8 mouse cellular contexts compared by ENCODE assay signal in genomic region chr3:88149510-88149974, GRCm38 (mm10). TPM values are rescaled to one million over a fixed set of nuclear protein-coding genes. Genes with fewer than 3 reads are reported as not detected.
DNase-seq lines count a peak whose midpoint lies in the region; ATAC-seq and TF ChIP-seq lines count a peak whose summit lies in the region.

No protein-coding gene starts in this region.

- peaks cover 24% of the 10 kb centered on the region for H3K4me1 ChIP-seq in embryonic fibroblast, embryonic 13.5 days (ENCODE audit: control insufficient read depth, insufficient read depth, low read length)
- peaks cover 75% of the 10 kb centered on the region for H3K4me1 ChIP-seq in limb, embryonic 12.5 days (replicated peaks)
- H3K4me1 ChIP-seq in olfactory bulb, adult 2 months (ENCODE audit: control insufficient read depth, insufficient read depth, low read length) = peaks cover 82% of the 10 kb centered on the region

- H3K4me3 ChIP-seq in left cerebral cortex, adult 2 months = peak overlapping the region; percentile 33
- no peak overlapping the region for H3K4me3 ChIP-seq in embryonic fibroblast, embryonic 13.5 days (ENCODE audit: insufficient read depth, low read length)
- peak overlapping the region; percentile 1; the same call in 1 of the 2 replicates for H3K4me3 ChIP-seq in limb, embryonic 12.5 days (replicated peaks)
- peak overlapping the region; percentile 5; the same call in 1 of the 2 replicates for H3K4me3 ChIP-seq in olfactory bulb, adult 2 months (ENCODE audit: insufficient read depth, low read depth, low read length)

- H3K27me3 ChIP-seq in limb, embryonic 12.5 days = no peaks in the 10 kb centered on the region

- ATAC-seq in limb, embryonic 12.5 days (ENCODE audit: insufficient number of reproducible peaks, insufficient read depth, low FRiP score, low TSS enrichment, low read depth) = no peak

- peak overlapping the region; percentile 37 for H3K9ac ChIP-seq in limb, embryonic 12.5 days (replicated peaks)

- peaks cover 11% of the 10 kb centered on the region; the same call in 1 of the 2 replicates for H3K36me3 ChIP-seq in limb, embryonic 12.5 days

- intact Hi-C loops in left cerebral cortex, adult 2 months (cut with DNase I) = no loop called here
- intact Hi-C loops in left cerebral cortex, postnatal 4 days (cut with DNase I) = no loop called here

- 21% methylated on average over 6 of the region's 6 CpGs for WGBS in limb, embryonic 12.5 days
- WGBS in olfactory bulb, adult 2 months = 4% methylated on average over 6 of the region's 6 CpGs

- no peak for TF ChIP-seq CTCF in left cerebral cortex, adult 2 months (IDR thresholded peaks at IDR 0.05)
- no peak for TF ChIP-seq CTCF in embryonic fibroblast, embryonic 13.5 days (IDR thresholded peaks at IDR 0.05; ENCODE audit: borderline replicate concordance, insufficient read depth, low read length)
- no peak for TF ChIP-seq CTCF in olfactory bulb, adult 2 months (IDR thresholded peaks at IDR 0.05; ENCODE audit: insufficient read depth, low read depth, low read length)

- peak overlapping the region; percentile 93 for H3K27ac ChIP-seq in left cerebral cortex, adult 2 months
- H3K27ac ChIP-seq in embryonic fibroblast, embryonic 13.5 days (ENCODE audit: insufficient read depth, low read length) = peak overlapping the region; percentile 44
- H3K27ac ChIP-seq in limb, embryonic 12.5 days = peak overlapping the region; percentile 76
- peak overlapping the region; percentile 89 for H3K27ac ChIP-seq in olfactory bulb, adult 2 months (ENCODE audit: insufficient read depth, low read depth, low read length)

- H3K4me2 ChIP-seq in limb, embryonic 12.5 days = peak overlapping the region; percentile 45

- no peak for TF ChIP-seq POLR2A in embryonic fibroblast, embryonic 13.5 days (IDR thresholded peaks at IDR 0.05; ENCODE audit: low read depth, low read length)
- no peak for TF ChIP-seq POLR2A in olfactory bulb, adult 2 months (IDR thresholded peaks at IDR 0.05; ENCODE audit: insufficient read depth, low read depth, low read length)

- no peak for DNase-seq in left cerebral cortex, adult 2 months (ENCODE audit: extremely low spot score in 1 of 2, low spot score in 2 of 2)
- DNase-seq in left cerebral cortex, adult 11 months (ENCODE audit: low spot score) = no peak
- no peak for DNase-seq in left cerebral cortex, postnatal 4 days
- no peak for DNase-seq in embryo, embryonic 10 days (ENCODE audit: low spot score)
- DNase-seq in thymus, postnatal 0 days (ENCODE audit: low spot score) = no peak

- no peaks in the 10 kb centered on the region for H3K9me3 ChIP-seq in limb, embryonic 12.5 days

RNA-seq across cellular contexts. Expression of gene Mef2d, which starts 7.4 kb away (rescaled TPM):
- total RNA-seq in left cerebral cortex, adult 2 months (2021) = 100 to 1,000 TPM; 223 to 225 TPM
- polyA plus RNA-seq in embryonic fibroblast, embryonic 13.5 days (2011; ENCODE audit: insufficient read length, low read depth, missing spikeins) = 49.1 and 57.0 TPM in 2 replicates
- polyA plus RNA-seq in limb, embryonic 12.5 days (2016; fragmentation: Nextera tagmentation; extraction: Ambion mirVana) = 12.1 and 14.3 TPM in 2 replicates
- polyA plus RNA-seq in olfactory bulb, adult 2 months (2012; ENCODE audit: insufficient read depth, insufficient read length, low replicate concordance, missing spikeins) = 460 TPM in 1 of 2 replicates, not detected in the other
- 100 to 1,000 TPM; 113 to 121 TPM for total RNA-seq in left cerebral cortex, postnatal 4 days (2021)
- polyA plus RNA-seq in thymus, postnatal 0 days (2015; fragmentation: Nextera tagmentation; extraction: Ambion mirVana) = 32.0 and 32.2 TPM in 2 replicates
